Mouse (Mus musculus) lung, embryonic 16.5 days (tissue): Measurements from ENCODE around the gene Efcab9. TPM values are rescaled to one million over a fixed set of nuclear protein-coding genes. Genes with fewer than 3 reads are reported as not detected.
"Not testable (repeated sequence)": the region's sequence is repeated elsewhere in the genome, so short reads cannot be mapped to it uniquely, and the experiment has no call there.

ENCODE experiments used
- ATAC-seq: fragments of 200-750 bp; cut with Nextera tagmentation; 2 replicates; pipeline ENCODE4 v1.8.0; 2017; ENCODE audit warnings: low read depth, mild to moderate bottlenecking, moderate library complexity
- H3K27ac ChIP-seq: fragments of 300-500 bp; sonication (generic); 2 replicates; pipeline ENCODE4 v1.5.1; 2014; ENCODE audit warnings: mild to moderate bottlenecking, control low read depth, low read length
- H3K27me3 ChIP-seq: fragments of 300-500 bp; sonication (generic); 2 replicates; pipeline ENCODE4 v1.6.1; 2014; ENCODE audit warnings: low read depth, low read length, mixed read lengths; ENCODE audit not compliant: control insufficient read depth, insufficient read depth
- H3K36me3 ChIP-seq: fragments of 300-500 bp; sonication (generic); 2 replicates; pipeline ENCODE4 v1.6.1; 2014; ENCODE audit warnings: low read length; ENCODE audit not compliant: control insufficient read depth, insufficient read depth
- H3K4me1 ChIP-seq: fragments of 300-500 bp; sonication (generic); replicated peaks from 2 replicates; pipeline ENCODE4 v1.6.1; 2014; ENCODE audit warnings: low read length, mixed read lengths; ENCODE audit not compliant: control insufficient read depth, insufficient read depth
- H3K4me2 ChIP-seq: fragments of 300-500 bp; sonication (generic); 2 replicates; pipeline ENCODE4 v1.6.1; 2014; ENCODE audit warnings: low read depth, low read length, control low read depth
- H3K4me3 ChIP-seq: fragments of 300-500 bp; sonication (generic); 2 replicates; pipeline ENCODE4 v1.5.1; 2014; ENCODE audit warnings: mild to moderate bottlenecking, low read length, control low read depth
- H3K9ac ChIP-seq: fragments of 300-500 bp; sonication (generic); 2 replicates; pipeline ENCODE4 v1.6.1; 2014; ENCODE audit warnings: low read length, control low read depth
- H3K9me3 ChIP-seq: fragments of 300-500 bp; sonication (generic); 2 replicates; pipeline ENCODE4 v1.6.1; 2016; ENCODE audit warnings: low read length; ENCODE audit not compliant: control insufficient read depth
- WGBS: fragments of 180-500 bp; shearing (Covaris S2); extraction: QIAGEN DNeasy Blood & Tissue Kit; methylation state at CpG from one replicate; pipeline ENCODE4 v1.1.7; 2014; 5-methylcytosine and 5-hydroxymethylcytosine counted together
- polyA plus RNA-seq: library from polyadenylated mRNA; unstranded; fragments of >200 nt; fragmentation: Nextera tagmentation; extraction: Ambion mirVana; gene quantifications from 2 replicates; pipeline ENCODE4 v1.2.1, GENCODE M21; 2015

Gene Efcab9
- polyA plus RNA-seq, 1 experiment from 2014 or later = 0.79 TPM

GRCm38 (mm10) chr11:32518770-32519169 lies 13.1 kb downstream of the Efcab9 start:
- 89% methylated on average over 4 of the region's 4 CpGs for WGBS

GRCm38 (mm10) chr11:32516916-32517712 lies 14.8 kb downstream of the Efcab9 start:
- H3K9ac ChIP-seq = no peak overlapping the region
- no peak for ATAC-seq
- no peaks in the 10 kb centered on the region for H3K4me1 ChIP-seq
- no peak overlapping the region for H3K4me2 ChIP-seq
- 83% methylated on average over 8 of the region's 8 CpGs for whole genome bisulfite sequencing
- no peaks in the 10 kb centered on the region for H3K9me3 ChIP-seq
- no peaks in the 10 kb centered on the region for H3K27me3 ChIP-seq
- H3K27ac ChIP-seq = no peak overlapping the region
- H3K4me3 ChIP-seq = no peak overlapping the region
- peaks cover 10% of the 10 kb centered on the region for H3K36me3 ChIP-seq

More at GRCm38 (mm10) chr11:32518770-32519169, 13.1 kb downstream of the Efcab9 start:
- Histone ChIP-seq H3K9ac (no peak overlapping the region), H3K4me1 (no peaks in the 10 kb centered on the region), H3K27ac (no peak overlapping the region), H3K27me3 (no peaks in the 10 kb centered on the region), H3K4me2 (no peak overlapping the region), H3K9me3 (no peaks in the 10 kb centered on the region), H3K4me3 (no peak overlapping the region), H3K36me3 (peaks cover 10% of the 10 kb centered on the region)
- no peak for ATAC-seq

GRCm38 (mm10) chr11:32516091-32516490 lies 15.8 kb downstream of the Efcab9 start:
- Histone ChIP-seq H3K9me3 (no peaks in the 10 kb centered on the region), H3K27ac (no peak overlapping the region), H3K36me3 (peaks cover 10% of the 10 kb centered on the region), H3K27me3 (no peaks in the 10 kb centered on the region), H3K9ac (no peak overlapping the region), H3K4me3 (no peak overlapping the region), H3K4me2 (no peak overlapping the region), H3K4me1 (no peaks in the 10 kb centered on the region)
- no peak for ATAC-seq
- WGBS = 91% methylated on average over 12 of the region's 12 CpGs

- 90% methylated on average over 5 of the region's 5 CpGs for WGBS
- H3K27ac ChIP-seq, ATAC-seq: not testable (repeated sequence)
Observed at GRCm38 (mm10) chr11:32514853-32515252, 17.0 kb downstream of the Efcab9 start.

GRCm38 (mm10) chr11:32510930-32511329 lies 21.0 kb downstream of the Efcab9 start:
- Histone ChIP-seq H3K4me1 (no peaks in the 10 kb centered on the region; the same call in 1 of the 2 replicates), H3K27me3 (no peaks in the 10 kb centered on the region), H3K9me3 (no peaks in the 10 kb centered on the region), H3K4me2 (no peak overlapping the region), H3K9ac (no peak overlapping the region), H3K4me3 (no peak overlapping the region), H3K27ac (no peak overlapping the region), H3K36me3 (peaks cover 1% of the 10 kb centered on the region; the same call in 1 of the 2 replicates)
- 70% methylated on average over 1 of the region's 1 CpGs for WGBS
- ATAC-seq = no peak

More at GRCm38 (mm10) chr11:32514853-32515252, 17.0 kb downstream of the Efcab9 start:
- not testable (repeated sequence) for H3K9ac ChIP-seq, H3K4me3 ChIP-seq, H3K9me3 ChIP-seq, H3K27me3 ChIP-seq, H3K36me3 ChIP-seq, H3K4me2 ChIP-seq, H3K4me1 ChIP-seq

GRCm38 (mm10) chr11:32505091-32505739 lies 26.7 kb downstream of the Efcab9 start:
- Histone ChIP-seq H3K4me1 (no peaks in the 10 kb centered on the region; the same call in 1 of the 2 replicates), H3K9me3 (no peaks in the 10 kb centered on the region), H3K9ac (no peak overlapping the region), H3K4me3 (no peak overlapping the region), H3K4me2 (no peak overlapping the region), H3K27ac (no peak overlapping the region), H3K36me3 (no peaks in the 10 kb centered on the region), H3K27me3 (no peaks in the 10 kb centered on the region)
- no peak for ATAC-seq
- 67% methylated on average over 7 of the region's 7 CpGs for WGBS

- no peaks in the 10 kb centered on the region for H3K36me3 ChIP-seq
- WGBS = 96% methylated on average over 2 of the region's 2 CpGs
- ATAC-seq = no peak
- no peaks in the 10 kb centered on the region for H3K27me3 ChIP-seq
- no peak overlapping the region for H3K4me2 ChIP-seq
- H3K9me3 ChIP-seq = no peaks in the 10 kb centered on the region
- no peak overlapping the region for H3K9ac ChIP-seq
- H3K27ac ChIP-seq = no peak overlapping the region
- no peak overlapping the region for H3K4me3 ChIP-seq
- H3K4me1 ChIP-seq = peaks cover under 1% of the 10 kb centered on the region; the same call in 1 of the 2 replicates
Observed at GRCm38 (mm10) chr11:32503711-32504110, 28.2 kb downstream of the Efcab9 start.

GRCm38 (mm10) chr11:32499931-32500330 lies 31.9 kb downstream of the Efcab9 start:
- no peak for ATAC-seq
- no peak overlapping the region for H3K4me2 ChIP-seq
- 86% methylated on average over 4 of the region's 4 CpGs for WGBS

GRCm38 (mm10) chr11:32498757-32499535 lies 32.9 kb downstream of the Efcab9 start:
- H3K9me3 ChIP-seq = no peaks in the 10 kb centered on the region
- H3K4me2 ChIP-seq = no peak overlapping the region
- H3K9ac ChIP-seq = no peak overlapping the region
- ATAC-seq = no peak
- no peaks in the 10 kb centered on the region for H3K36me3 ChIP-seq
- 75% methylated on average over 7 of the region's 7 CpGs for WGBS
- 0 out of 2 replicates have a peak, but pooled peaks cover 2% of the 10 kb centered on the region for H3K4me1 ChIP-seq
- H3K4me3 ChIP-seq = no peak overlapping the region
- no peak overlapping the region for H3K27ac ChIP-seq
- no peaks in the 10 kb centered on the region for H3K27me3 ChIP-seq

More at GRCm38 (mm10) chr11:32499931-32500330, 31.9 kb downstream of the Efcab9 start:
- H3K4me1 ChIP-seq = 0 out of 2 replicates have a peak, but pooled peaks cover 2% of the 10 kb centered on the region
- no peaks in the 10 kb centered on the region for H3K27me3 ChIP-seq
- H3K4me3 ChIP-seq = no peak overlapping the region
- H3K9ac ChIP-seq = no peak overlapping the region
- H3K27ac ChIP-seq = no peak overlapping the region
- H3K9me3 ChIP-seq = no peaks in the 10 kb centered on the region
- no peaks in the 10 kb centered on the region for H3K36me3 ChIP-seq
